29 mouse cellular contexts compared by ENCODE assay signal in genomic region chr3:146567366-146567765, GRCm38 (mm10). TPM values are rescaled to one million over a fixed set of nuclear protein-coding genes. Genes with fewer than 3 reads are reported as not detected.
DNase-seq lines count a peak whose midpoint lies in the region; TF ChIP-seq lines count a peak whose summit lies in the region.
"Had no signal": no experiment of that assay in that cellular context is flagged by ENCODE, and none has a peak within 500 bp of the region (broad histone marks: within the 10 kb centered on the region; RNA-seq: fewer than 3 reads in every experiment).

No protein-coding gene starts in this region.

- peak; percentile 77 for DNase-seq in heart, adult 11 months
- no peak for DNase-seq in heart, adult 18-20 months
- DNase-seq in 3T3-L1 (ENCODE audit: low read depth, low spot score): peak; percentile 57
- DNase-seq in MN1 (ENCODE audit: low spot score): peak; percentile 17
- no peak for DNase-seq in cerebellum, adult 9-11 months
- DNase-seq in thymus, adult 18-20 months: no peak
- DNase-seq: B cell, adult 2 months; cerebellum, postnatal 14 days; embryo, embryonic 11 days; gastrocnemius, postnatal 10 days had no signal

- no peaks in the 10 kb centered on the region for H3K36me3 ChIP-seq in small intestine, adult 2 months (ENCODE audit: control insufficient read depth, insufficient read depth, low read length)
- H3K36me3 ChIP-seq: embryonic facial prominence, embryonic 15.5 days; forebrain, embryonic 12.5 days; G1E; heart, embryonic 12.5 days; hindbrain, embryonic 15.5 days had no signal

- peak overlapping the region; percentile 50 for H3K27ac ChIP-seq in small intestine, adult 2 months (ENCODE audit: insufficient read depth, low read depth, low read length)
- H3K27ac ChIP-seq: embryonic facial prominence, embryonic 15.5 days; forebrain, embryonic 12.5 days; hindbrain, embryonic 15.5 days had no signal

- H3K27me3 ChIP-seq in small intestine, adult 2 months (ENCODE audit: control insufficient read depth, insufficient read depth, low read length): no peaks in the 10 kb centered on the region
- H3K27me3 ChIP-seq: embryonic facial prominence, embryonic 15.5 days; forebrain, embryonic 12.5 days; heart, embryonic 12.5 days; hindbrain, embryonic 15.5 days; Patski had no signal

- peak overlapping the region; percentile 3; the same call in 1 of the 2 replicates for H3K4me3 ChIP-seq in small intestine, adult 2 months (ENCODE audit: low read depth, low read length)
- H3K4me3 ChIP-seq: embryonic facial prominence, embryonic 15.5 days; forebrain, embryonic 12.5 days; heart, embryonic 12.5 days; hindbrain, embryonic 15.5 days had no signal

- WGBS in small intestine, adult 2 months: 21% methylated on average over 7 of the region's 7 CpGs

- H3K4me1 ChIP-seq in small intestine, adult 2 months (ENCODE audit: control insufficient read depth, insufficient read depth, insufficient read length, low read length): peaks cover 12% of the 10 kb centered on the region
- H3K4me1 ChIP-seq: embryonic facial prominence, embryonic 15.5 days had no signal

- TF ChIP-seq CTCF in small intestine, adult 2 months (IDR thresholded peaks at IDR 0.05; ENCODE audit: extremely low read depth, insufficient read length, insufficient replicate concordance, low read depth, low read length): no peak

- no peak for TF ChIP-seq POLR2A in small intestine, adult 2 months (IDR thresholded peaks at IDR 0.05; ENCODE audit: low read depth, low read length)

RNA-seq across cellular contexts. Expression of gene Uox, which starts 2.9 kb away (rescaled TPM):
- total RNA-seq in heart, adult 18-20 months (2021): not detected
- polyA plus RNA-seq in small intestine, adult 2 months (2012; rRNA removed): 0.11 TPM in 1 of 2 replicates, not detected in the other
- total RNA-seq: adrenal gland, postnatal 25 days; common myeloid progenitor, adult 5-6 weeks; heart, adult 8-10 months; heart, postnatal 25 days had no signal
- polyA plus RNA-seq: activated CD4-positive, CD25-positive, alpha-beta regulatory T cell, adult 4 months; CD4-positive, CD25-positive, alpha-beta regulatory T cell, adult 4 months; embryonic facial prominence, embryonic 11.5 days; forebrain, embryonic 12.5 days; forebrain, embryonic 16.5 days; G1E; hindbrain, embryonic 11.5 days had no signal

RNA-seq across cellular contexts. Expression of gene Rpf1, which starts 46.1 kb away (rescaled TPM):
- total RNA-seq in heart, adult 18-20 months (2021): 10 to 100 TPM; 13.2 to 14.8 TPM
- 1.6 and 2.4 TPM in 2 replicates for polyA plus RNA-seq in small intestine, adult 2 months (2012; rRNA removed)

RNA-seq across cellular contexts. Expression of gene Dnase2b, which starts 48.0 kb away (rescaled TPM):
- total RNA-seq in heart, adult 18-20 months (2021): not detected
- not detected in 2 replicates for polyA plus RNA-seq in small intestine, adult 2 months (2012; rRNA removed)
- total RNA-seq: adrenal gland, postnatal 25 days; gastrocnemius, postnatal 10 days; heart, adult 8-10 months; heart, postnatal 25 days had no signal
- polyA plus RNA-seq: activated CD4-positive, CD25-positive, alpha-beta regulatory T cell, adult 4 months; CD4-positive, CD25-positive, alpha-beta regulatory T cell, adult 4 months; cerebellum, adult 2 months; embryonic facial prominence, embryonic 11.5 days; forebrain, embryonic 12.5 days; forebrain, embryonic 16.5 days; frontal cortex, adult 2 months; G1E; heart, embryonic 12.5 days; heart, embryonic 16.5 days; hindbrain, embryonic 11.5 days; hindbrain, embryonic 15.5 days had no signal

Comparison
In these comparisons a context has a peak if more than half of its experiments do, and no peak if none do; other contexts are left out.
1. DNase-seq: peak in heart, adult 11 months (single experiment), 3T3-L1 (single experiment) and MN1 (single experiment); none in heart, adult 18-20 months (0 of 2), cerebellum, adult 9-11 months (single experiment) and thymus, adult 18-20 months (0 of 2).